Mouse (Mus musculus) urinary bladder, postnatal 4 days (tissue): ENCODE data around the gene Atpif1.
"Not testable (repeated sequence)": the region's sequence is repeated elsewhere in the genome, so short reads cannot be mapped to it uniquely, and the experiment has no call there.

ENCODE experiments used
- DNase-seq, 2 experiments: peaks; one replicate each; pipeline ENCODE4 v3.0.0; 2021 to 2022; ENCODE audit warnings: low spot score in 2 of 2

Atpif1 gene

GRCm38 (mm10) chr4:132532981-132533916 is at the start of gene Atpif1:
Gene Atpif1 (minus strand): TSS chr4:132533659.
- DNase-seq, result peak; percentile 82 to 93

- DNase-seq, result no peak
Measured at GRCm38 (mm10) chr4:132574809-132575347, 41.4 kb upstream of the Atpif1 start.

- DNase-seq, result no peak
Measured at GRCm38 (mm10) chr4:132573327-132573726, 39.9 kb upstream of the Atpif1 start.

GRCm38 (mm10) chr4:132571190-132571589 is 37.7 kb upstream of the Atpif1 start:
- no peak for DNase-seq

- DNase-seq, result no peak
Measured at GRCm38 (mm10) chr4:132569115-132569514, 35.7 kb upstream of the Atpif1 start.

- no peak for DNase-seq
Measured at GRCm38 (mm10) chr4:132567361-132567779, 33.9 kb upstream of the Atpif1 start.

GRCm38 (mm10) chr4:132565089-132565747 is 31.8 kb upstream of the Atpif1 start:
- DNase-seq, result no peak

- DNase-seq, result no peak
Measured at GRCm38 (mm10) chr4:132563965-132564364, 30.5 kb upstream of the Atpif1 start, which contains the start of gene Ptafr. Gene Ptafr (plus strand): TSS chr4:132564067.

- DNase-seq, result no peak
Measured at GRCm38 (mm10) chr4:132563261-132563660, 29.8 kb upstream of the Atpif1 start.

- DNase-seq, result not testable (repeated sequence)
Measured at GRCm38 (mm10) chr4:132555550-132555949, 22.1 kb upstream of the Atpif1 start.

GRCm38 (mm10) chr4:132554653-132555052 is 21.2 kb upstream of the Atpif1 start:
- no peak for DNase-seq

- no peak for DNase-seq
Measured at GRCm38 (mm10) chr4:132554221-132554620, 20.8 kb upstream of the Atpif1 start.

GRCm38 (mm10) chr4:132545851-132546250 is 12.4 kb upstream of the Atpif1 start:
- peak in 1 of 2 experiments; percentile 40 for DNase-seq

GRCm38 (mm10) chr4:132542724-132543123 is 9.3 kb upstream of the Atpif1 start:
- DNase-seq, result no peak

- no peak for DNase-seq
Measured at GRCm38 (mm10) chr4:132541413-132541812, 8.0 kb upstream of the Atpif1 start.

GRCm38 (mm10) chr4:132539481-132539880 is 6.0 kb upstream of the Atpif1 start:
- no peak for DNase-seq

- peak; percentile 90 to 98 for DNase-seq
Measured at GRCm38 (mm10) chr4:132535406-132536121, 2.1 kb upstream of the Atpif1 start, which contains the start of gene Dnajc8. Gene Dnajc8 (plus strand): TSS chr4:132535550.

GRCm38 (mm10) chr4:132532496-132532895 is 963 bp downstream of the Atpif1 start:
- DNase-seq, result no peak

GRCm38 (mm10) chr4:132530033-132530804 is 3.2 kb downstream of the Atpif1 start:
- no peak for DNase-seq

- no peak for DNase-seq
Measured at GRCm38 (mm10) chr4:132529344-132529743, 4.1 kb downstream of the Atpif1 start.
